Mouse (Mus musculus): ENCODE measurements around the gene Fzd2. TPM values are rescaled to one million over a fixed set of nuclear protein-coding genes. Genes with fewer than 3 reads are reported as not detected.

Fzd2 gene
- polyA plus RNA-seq, 1 experiment from 2014 or later, result 12.0 TPM

DNA sequence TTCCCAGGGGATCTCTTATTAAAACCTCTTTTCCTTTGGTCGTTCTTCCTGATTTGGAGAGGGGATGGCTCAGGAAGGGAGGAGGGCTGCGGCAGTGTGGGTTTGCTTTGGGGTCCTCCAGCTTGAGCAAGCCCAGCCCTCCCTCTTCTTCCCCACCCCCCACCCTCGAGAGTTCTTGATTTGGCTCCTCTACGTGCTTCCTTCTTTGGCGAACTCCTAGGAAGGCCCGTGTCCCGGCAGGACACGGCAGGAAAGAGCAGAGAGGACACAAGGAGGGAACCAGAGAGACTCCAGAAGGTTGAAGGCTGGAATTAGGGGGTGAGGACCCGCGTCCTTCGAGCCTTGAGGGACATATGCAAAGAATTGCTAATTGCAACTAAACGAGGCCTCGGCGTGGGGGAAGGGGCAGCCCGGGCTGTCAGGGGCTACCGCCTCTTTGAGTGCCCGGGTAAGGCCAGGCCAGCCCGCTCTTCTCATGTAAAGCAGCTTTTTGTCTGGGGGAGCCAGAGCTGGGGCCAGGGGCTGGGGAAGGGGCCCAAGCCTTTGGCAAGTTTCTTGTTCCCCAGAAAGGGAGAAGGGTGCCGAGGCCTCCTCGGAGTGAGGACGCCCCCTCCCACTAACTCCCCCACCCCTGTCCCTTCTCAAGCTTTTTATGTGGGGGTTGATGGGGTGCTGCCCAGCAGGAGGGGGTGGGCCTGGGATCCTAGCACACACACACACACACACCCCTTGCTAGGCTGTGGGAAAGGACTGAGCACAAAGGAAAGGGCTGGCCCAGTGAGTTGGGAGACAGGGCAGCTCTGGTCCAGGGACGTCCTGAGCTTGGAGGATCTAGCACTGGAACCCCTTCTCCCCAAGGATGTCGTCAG, 24.8 kb upstream of the Fzd2 start, which contains the start of gene Gm11627:
Gene Gm11627, minus strand, starts transcription at position 297 of the 869 bp plus-strand sequence.
- 4% methylated on average over 23 of the region's 23 CpGs for WGBS

DNA sequence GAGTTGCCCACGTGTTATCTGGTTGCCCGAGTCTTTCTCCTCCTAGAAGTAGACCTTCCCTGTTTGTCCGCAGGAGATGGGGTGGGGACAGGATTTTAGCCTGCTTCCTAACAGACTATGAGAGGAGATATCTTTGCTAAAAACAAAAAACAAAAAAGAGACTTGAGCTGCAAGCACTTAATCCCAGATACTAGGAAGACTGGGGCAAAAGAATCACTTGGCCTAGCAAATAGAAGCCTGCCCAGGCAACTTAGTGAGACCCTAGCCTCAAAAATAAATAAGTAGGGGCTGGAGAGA, 24.2 kb upstream of the Fzd2 start:
- peaks cover 28% of the 10 kb centered on the region for H3K4me1 ChIP-seq (replicated peaks; ENCODE audit: control insufficient read depth, insufficient read depth, low read length)
- no peaks in the 10 kb centered on the region for H3K36me3 ChIP-seq (ENCODE audit: control insufficient read depth, insufficient read depth)
- H3K4me2 ChIP-seq (ENCODE audit: low read length), result no peak overlapping the region
- no peaks in the 10 kb centered on the region for H3K9me3 ChIP-seq (ENCODE audit: control insufficient read depth, low read length)
- ATAC-seq, result no peak
- H3K27me3 ChIP-seq (replicated peaks; ENCODE audit: control insufficient read depth, insufficient read depth, low read length), result no peaks in the 10 kb centered on the region
- H3K9ac ChIP-seq (replicated peaks; ENCODE audit: low read depth, low read length), result peak overlapping the region; percentile 39; the same call in 1 of the 2 replicates
- WGBS, result 14% methylated on average over 3 of the region's 3 CpGs
- H3K4me3 ChIP-seq (replicated peaks; ENCODE audit: low read length), result no peak overlapping the region
- H3K27ac ChIP-seq (ENCODE audit: low read length), result peak overlapping the region; percentile 72

More for the DNA sequence above, 24.8 kb upstream of the Fzd2 start, which contains the start of gene Gm11627:
- Histone ChIP-seq H3K27me3 (replicated peaks; ENCODE audit: control insufficient read depth, insufficient read depth, low read length) (no peaks in the 10 kb centered on the region), H3K9me3 (ENCODE audit: control insufficient read depth, low read length) (no peaks in the 10 kb centered on the region), H3K4me3 (replicated peaks; ENCODE audit: low read length) (peak within 1 kb of the TSS; percentile 29), H3K27ac (ENCODE audit: low read length) (peak within 1 kb of the TSS; percentile 72), H3K4me2 (ENCODE audit: low read length) (peak within 1 kb of the TSS; percentile 40), H3K36me3 (ENCODE audit: control insufficient read depth, insufficient read depth) (no peaks in the 10 kb centered on the region), H3K9ac (replicated peaks; ENCODE audit: low read depth, low read length) (peak within 1 kb of the TSS; percentile 39; the same call in 1 of the 2 replicates), H3K4me1 (replicated peaks; ENCODE audit: control insufficient read depth, insufficient read depth, low read length) (peaks cover 28% of the 10 kb centered on the region)
- peak; percentile 90 for ATAC-seq

DNA sequence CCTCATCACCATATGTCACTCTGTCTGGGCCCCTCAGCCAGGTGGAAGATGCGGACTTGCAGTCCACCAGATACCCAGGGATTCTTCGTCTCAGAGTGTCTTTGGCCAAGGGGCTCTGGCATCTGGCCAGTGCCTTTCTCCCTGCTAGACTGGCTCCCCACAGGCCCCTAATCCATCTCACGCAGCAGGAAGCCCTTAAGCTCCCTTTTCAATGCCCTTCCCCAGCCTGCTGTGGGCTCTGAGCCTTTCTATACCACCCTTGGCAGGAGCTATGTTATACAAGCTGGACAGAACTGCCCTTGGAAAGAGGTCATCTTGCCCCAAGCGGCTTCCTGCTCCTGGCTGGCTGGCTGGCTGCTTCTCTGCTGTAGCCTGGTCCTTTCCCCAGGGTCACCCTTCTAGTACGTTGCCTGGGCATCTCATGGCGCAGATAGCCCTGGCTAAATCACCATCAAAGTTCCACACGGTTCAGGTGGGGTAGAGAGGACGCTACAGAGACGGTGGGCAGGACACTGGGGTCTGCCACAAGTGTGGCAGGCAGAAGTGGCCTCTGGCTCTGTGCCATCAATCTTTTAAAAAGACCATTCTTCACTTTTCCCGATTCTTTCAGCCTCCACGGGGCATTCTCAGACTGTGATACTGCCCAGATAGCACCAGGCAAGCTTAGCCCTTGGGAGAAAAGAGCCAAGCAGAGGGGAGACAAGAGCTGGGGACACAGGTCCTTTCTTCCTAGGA, 22.7 kb upstream of the Fzd2 start:
- peak overlapping the region; percentile 64 for H3K27ac ChIP-seq (ENCODE audit: low read length)
- no peaks in the 10 kb centered on the region for H3K27me3 ChIP-seq (replicated peaks; ENCODE audit: control insufficient read depth, insufficient read depth, low read length)
- H3K4me1 ChIP-seq (replicated peaks; ENCODE audit: control insufficient read depth, insufficient read depth, low read length), result peaks cover 28% of the 10 kb centered on the region
- H3K4me2 ChIP-seq (ENCODE audit: low read length), result 0 out of 2 replicates have a peak overlapping the region, but pooled peaks have one; percentile 8
- ATAC-seq, result no peak
- H3K4me3 ChIP-seq (replicated peaks; ENCODE audit: low read length), result no peak overlapping the region
- no peaks in the 10 kb centered on the region for H3K36me3 ChIP-seq (ENCODE audit: control insufficient read depth, insufficient read depth)
- WGBS, result 6% methylated on average over 11 of the region's 11 CpGs
- no peak overlapping the region for H3K9ac ChIP-seq (replicated peaks; ENCODE audit: low read depth, low read length)
- no peaks in the 10 kb centered on the region for H3K9me3 ChIP-seq (ENCODE audit: control insufficient read depth, low read length)

DNA sequence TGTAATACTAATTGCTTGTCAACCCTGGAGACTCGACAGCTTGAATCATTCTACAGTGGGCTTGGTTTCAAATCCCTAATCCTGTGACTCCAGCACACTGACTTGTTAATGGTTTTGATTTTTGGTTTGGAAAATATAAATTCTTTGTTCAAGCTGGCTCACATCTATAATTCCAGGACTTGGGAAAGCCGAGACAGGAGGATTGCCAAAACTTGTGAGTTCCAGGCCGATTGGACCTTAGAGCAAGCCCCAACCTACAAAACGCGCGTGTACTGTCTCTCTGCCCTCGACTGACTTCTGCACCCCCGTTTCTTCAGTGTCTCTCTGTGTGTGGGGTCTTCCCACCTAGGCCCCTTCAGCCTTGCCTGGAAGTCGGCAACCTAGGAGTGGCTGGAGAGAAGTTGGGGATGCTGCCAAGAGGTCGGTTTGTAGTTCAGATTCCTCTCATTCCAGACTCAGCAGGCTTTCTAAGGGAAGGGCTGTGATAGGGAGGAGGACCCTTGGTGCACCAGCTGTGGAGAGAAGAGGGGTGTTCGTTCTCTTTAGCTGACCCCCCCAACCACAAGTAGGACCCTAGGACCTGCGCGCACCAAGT, 22.1 kb upstream of the Fzd2 start:
- WGBS, result 19% methylated on average over 13 of the region's 13 CpGs
- no peak overlapping the region for H3K4me2 ChIP-seq (ENCODE audit: low read length)
- no peak for ATAC-seq

DNA sequence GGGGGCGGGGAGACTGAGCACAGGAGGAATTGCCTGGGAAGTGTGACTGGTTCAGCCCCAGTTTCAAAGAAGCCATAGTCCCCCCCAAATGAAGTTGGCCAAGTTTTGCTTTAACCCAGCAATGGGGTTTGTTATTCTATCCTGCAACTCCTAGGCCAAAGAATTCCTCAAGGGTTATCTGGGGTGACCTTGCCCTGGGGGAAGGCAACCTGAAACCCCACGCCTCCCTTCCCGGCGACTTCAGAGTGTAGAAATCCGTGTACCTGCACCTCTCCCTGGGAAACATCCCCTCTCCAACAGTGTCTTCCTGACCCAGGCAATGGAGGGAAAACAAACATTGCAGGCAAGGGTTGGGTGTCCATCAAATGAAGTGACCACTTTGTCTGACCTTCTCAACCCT, 21.5 kb upstream of the Fzd2 start:
- no peaks in the 10 kb centered on the region for H3K9me3 ChIP-seq (ENCODE audit: control insufficient read depth, low read length)
- H3K4me1 ChIP-seq (replicated peaks; ENCODE audit: control insufficient read depth, insufficient read depth, low read length), result peaks cover 28% of the 10 kb centered on the region
- no peaks in the 10 kb centered on the region for H3K27me3 ChIP-seq (replicated peaks; ENCODE audit: control insufficient read depth, insufficient read depth, low read length)
- H3K4me3 ChIP-seq (replicated peaks; ENCODE audit: low read length), result no peak overlapping the region
- 37% methylated on average over 5 of the region's 5 CpGs for WGBS
- no peak overlapping the region for H3K4me2 ChIP-seq (ENCODE audit: low read length)
- no peak overlapping the region for H3K9ac ChIP-seq (replicated peaks; ENCODE audit: low read depth, low read length)
- H3K27ac ChIP-seq (ENCODE audit: low read length), result no peak overlapping the region; the same call in 1 of the 2 replicates
- no peaks in the 10 kb centered on the region for H3K36me3 ChIP-seq (ENCODE audit: control insufficient read depth, insufficient read depth)
- no peak for ATAC-seq

More for the DNA sequence above, 22.1 kb upstream of the Fzd2 start:
- Histone ChIP-seq H3K36me3 (ENCODE audit: control insufficient read depth, insufficient read depth) (no peaks in the 10 kb centered on the region), H3K4me1 (replicated peaks; ENCODE audit: control insufficient read depth, insufficient read depth, low read length) (peaks cover 28% of the 10 kb centered on the region), H3K27me3 (replicated peaks; ENCODE audit: control insufficient read depth, insufficient read depth, low read length) (no peaks in the 10 kb centered on the region), H3K27ac (ENCODE audit: low read length) (peak overlapping the region; percentile 64), H3K9ac (replicated peaks; ENCODE audit: low read depth, low read length) (no peak overlapping the region), H3K4me3 (replicated peaks; ENCODE audit: low read length) (no peak overlapping the region), H3K9me3 (ENCODE audit: control insufficient read depth, low read length) (no peaks in the 10 kb centered on the region)

DNA sequence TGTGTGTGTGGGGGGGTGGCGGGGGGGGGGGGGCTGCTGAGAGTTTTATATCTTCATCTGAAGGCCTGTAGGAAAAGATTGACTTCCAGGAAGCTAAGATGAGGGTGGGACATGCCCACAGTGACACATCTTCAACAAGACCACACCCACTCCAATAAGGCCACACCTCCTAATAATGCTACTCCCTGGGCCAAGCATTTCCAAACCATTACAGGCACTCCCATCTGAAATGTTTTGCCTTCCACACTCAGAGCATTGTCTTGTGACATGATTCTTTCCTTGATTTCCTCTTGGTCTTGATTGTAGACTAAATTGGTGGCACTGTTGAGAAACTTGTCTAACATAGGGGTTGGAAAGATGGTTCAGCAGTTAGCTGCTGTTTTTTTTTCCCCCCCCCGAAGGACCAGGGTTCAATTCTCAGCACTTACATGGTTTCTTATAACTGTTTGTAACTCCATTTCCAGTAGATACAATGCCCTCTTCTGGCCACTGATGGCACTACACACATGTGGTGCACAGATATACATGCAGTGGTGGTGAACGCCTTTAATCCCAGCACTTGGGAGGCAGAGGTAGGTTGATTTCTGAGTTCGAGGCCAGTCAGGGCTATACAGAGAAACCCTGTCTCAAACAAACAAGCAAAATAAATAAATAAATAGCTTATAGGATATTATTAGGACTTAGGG, 17.6 kb upstream of the Fzd2 start:
- WGBS, result 96% methylated on average over 4 of the region's 4 CpGs
- Histone ChIP-seq H3K27ac (ENCODE audit: low read length) (no peak overlapping the region), H3K36me3 (ENCODE audit: control insufficient read depth, insufficient read depth) (no peaks in the 10 kb centered on the region), H3K4me3 (replicated peaks; ENCODE audit: low read length) (no peak overlapping the region), H3K27me3 (replicated peaks; ENCODE audit: control insufficient read depth, insufficient read depth, low read length) (no peaks in the 10 kb centered on the region), H3K4me2 (ENCODE audit: low read length) (no peak overlapping the region), H3K4me1 (replicated peaks; ENCODE audit: control insufficient read depth, insufficient read depth, low read length) (peaks cover 9% of the 10 kb centered on the region), H3K9ac (replicated peaks; ENCODE audit: low read depth, low read length) (no peak overlapping the region), H3K9me3 (ENCODE audit: control insufficient read depth, low read length) (no peaks in the 10 kb centered on the region)
- ATAC-seq, result no peak

DNA sequence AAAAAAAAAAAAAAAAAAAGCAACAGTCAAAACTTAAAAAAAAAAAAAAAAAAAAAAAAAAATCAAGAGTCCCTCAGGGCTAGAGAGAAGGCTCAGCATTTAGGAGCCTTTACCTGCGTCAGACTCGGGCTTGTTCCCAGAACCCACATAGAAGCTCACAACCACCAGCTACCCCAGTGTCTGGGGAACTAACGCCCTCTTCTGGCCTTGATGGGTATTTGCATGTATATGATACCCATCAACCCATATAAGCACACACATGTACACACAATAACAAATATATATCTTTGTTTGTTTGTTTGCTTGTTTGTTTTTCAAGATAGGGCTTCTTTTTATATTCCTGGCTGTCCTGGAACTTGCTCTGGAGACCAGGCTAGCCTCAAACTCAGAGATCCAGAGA, 16.6 kb upstream of the Fzd2 start:
- Histone ChIP-seq H3K9me3 (ENCODE audit: control insufficient read depth, low read length) (no peaks in the 10 kb centered on the region), H3K36me3 (ENCODE audit: control insufficient read depth, insufficient read depth) (no peaks in the 10 kb centered on the region), H3K9ac (replicated peaks; ENCODE audit: low read depth, low read length) (no peak overlapping the region), H3K4me3 (replicated peaks; ENCODE audit: low read length) (no peak overlapping the region), H3K4me2 (ENCODE audit: low read length) (no peak overlapping the region), H3K4me1 (replicated peaks; ENCODE audit: control insufficient read depth, insufficient read depth, low read length) (no peaks in the 10 kb centered on the region), H3K27me3 (replicated peaks; ENCODE audit: control insufficient read depth, insufficient read depth, low read length) (no peaks in the 10 kb centered on the region), H3K27ac (ENCODE audit: low read length) (no peak overlapping the region)
- no peak for ATAC-seq
- WGBS, result 68% methylated on average over 3 of the region's 3 CpGs

DNA sequence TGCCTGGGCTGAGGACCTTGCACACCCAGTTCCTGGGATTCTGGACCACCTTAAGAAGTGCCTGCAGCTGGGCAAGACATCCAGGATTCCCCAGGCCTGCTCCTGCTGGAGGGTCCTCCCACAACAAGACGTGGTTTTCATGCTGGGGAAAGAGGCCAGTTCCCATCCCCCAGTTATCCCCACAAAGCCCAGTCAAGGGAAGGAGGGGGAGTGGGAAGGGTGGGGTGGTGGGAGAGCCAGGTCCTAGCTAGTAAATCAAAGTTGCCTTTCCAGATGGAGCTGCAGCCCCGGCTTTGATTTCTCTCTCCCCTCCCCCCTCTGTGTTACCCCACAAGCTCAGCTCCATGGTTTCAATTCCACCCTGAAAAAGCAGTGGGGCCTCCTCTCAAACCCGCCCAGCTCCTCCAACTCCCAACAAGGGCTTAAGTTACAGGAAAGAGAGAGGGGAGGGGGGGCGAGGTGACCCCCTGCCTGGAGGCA, 8.8 kb upstream of the Fzd2 start:
- Histone ChIP-seq H3K4me1 (replicated peaks; ENCODE audit: control insufficient read depth, insufficient read depth, low read length) (peaks cover 8% of the 10 kb centered on the region), H3K36me3 (ENCODE audit: control insufficient read depth, insufficient read depth) (no peaks in the 10 kb centered on the region), H3K27me3 (replicated peaks; ENCODE audit: control insufficient read depth, insufficient read depth, low read length) (no peaks in the 10 kb centered on the region), H3K9me3 (ENCODE audit: control insufficient read depth, low read length) (no peaks in the 10 kb centered on the region), H3K9ac (replicated peaks; ENCODE audit: low read depth, low read length) (no peak overlapping the region), H3K4me2 (ENCODE audit: low read length) (no peak overlapping the region), H3K4me3 (replicated peaks; ENCODE audit: low read length) (no peak overlapping the region), H3K27ac (ENCODE audit: low read length) (no peak overlapping the region)
- ATAC-seq, result no peak
- 2% methylated on average over 4 of the region's 4 CpGs for WGBS
